ENCODE assay signal across 8 mouse cellular contexts in the genomic region with DNA sequence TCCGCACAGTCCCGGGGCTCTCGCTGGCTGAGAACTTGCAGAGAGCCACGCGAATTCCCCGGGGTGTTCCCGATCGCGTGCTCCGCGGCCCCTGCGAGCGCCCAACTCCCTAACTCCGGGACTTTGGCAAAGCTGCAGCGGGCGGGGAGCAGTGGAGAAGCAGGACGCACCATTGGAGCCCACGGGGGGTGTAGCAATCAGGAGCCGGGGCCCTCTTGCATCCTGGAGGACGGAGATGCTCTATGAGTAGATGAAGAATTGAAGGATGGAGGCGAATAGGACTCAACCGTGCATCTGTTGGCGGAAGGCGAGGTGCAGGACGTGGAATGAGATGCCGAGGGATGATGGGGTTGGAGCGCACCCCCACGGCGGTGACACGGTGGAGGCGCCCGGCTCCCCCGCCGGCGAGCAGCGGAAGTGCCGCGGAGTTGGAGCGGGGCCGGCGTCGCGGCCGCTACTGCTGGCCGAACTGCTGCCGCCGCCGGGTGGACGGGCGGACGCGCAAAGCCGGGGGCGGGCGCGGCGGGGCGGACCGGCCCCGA. TPM values are rescaled to one million over a fixed set of nuclear protein-coding genes. Genes with fewer than 3 reads are reported as not detected.
DNase-seq lines count a peak whose midpoint lies in the region; ATAC-seq lines count a peak whose summit lies in the region.

A gene (plus strand): TSS at position 425 of the 542 bp plus-strand sequence.

- DNase-seq in adrenal gland, postnatal 10 days: peak; percentile 93
- peak; percentile 89 for DNase-seq in embryonic facial prominence, embryonic 10.5 days (ENCODE audit: low spot score)
- no peak for DNase-seq in gonadal fat pad, adult 2 months (ENCODE audit: low read depth)
- DNase-seq in left cerebral cortex, postnatal 36 days (ENCODE audit: low spot score in 2 of 2): peak; percentile 85 to 88
- DNase-seq in midbrain, embryonic 10.5 days (ENCODE audit: low spot score): peak; percentile 88
- DNase-seq in right cerebral cortex, postnatal 36 days (ENCODE audit: low spot score in 2 of 2): peak; percentile 62 to 64
- DNase-seq in urinary bladder, postnatal 4 days (ENCODE audit: low spot score in 2 of 2): peak; percentile 83 to 84

- H3K4me1 ChIP-seq in embryonic facial prominence, embryonic 10.5 days: peaks cover 57% of the 10 kb centered on the region
- H3K4me1 ChIP-seq in intestine, embryonic 16.5 days (ENCODE audit: control insufficient read depth, insufficient read depth, low read length): peaks cover 11% of the 10 kb centered on the region; the same call in 1 of the 2 replicates
- peaks cover 60% of the 10 kb centered on the region for H3K4me1 ChIP-seq in midbrain, embryonic 10.5 days

- H3K4me3 ChIP-seq in embryonic facial prominence, embryonic 10.5 days: peak within 1 kb of the TSS; percentile 78
- peak within 1 kb of the TSS; percentile 90 for H3K4me3 ChIP-seq in intestine, embryonic 16.5 days (ENCODE audit: low read length)
- H3K4me3 ChIP-seq in midbrain, embryonic 10.5 days: peak within 1 kb of the TSS; percentile 74

- peak within 1 kb of the TSS; percentile 94 for H3K27ac ChIP-seq in embryonic facial prominence, embryonic 10.5 days (replicated peaks)
- H3K27ac ChIP-seq in intestine, embryonic 16.5 days (ENCODE audit: low read length): peak within 1 kb of the TSS; percentile 73
- H3K27ac ChIP-seq in midbrain, embryonic 10.5 days (replicated peaks): peak within 1 kb of the TSS; percentile 98

- peak; percentile 95 for ATAC-seq in intestine, embryonic 16.5 days

- intact Hi-C loops in left cerebral cortex, postnatal 36 days (cut with DNase I): loop anchor here (2.0 to 5.0 kb wide), 2 partner anchors 37 to 96 kb away; no protein-coding TSS in a partner anchor

- peak within 1 kb of the TSS; percentile 96 for H3K9ac ChIP-seq in intestine, embryonic 16.5 days (ENCODE audit: low read depth, low read length)

- peak within 1 kb of the TSS; percentile 79 for H3K4me2 ChIP-seq in intestine, embryonic 16.5 days (ENCODE audit: low read depth, low read length)

- H3K9me3 ChIP-seq in embryonic facial prominence, embryonic 10.5 days: no peaks in the 10 kb centered on the region
- H3K9me3 ChIP-seq in intestine, embryonic 16.5 days (ENCODE audit: control insufficient read depth, low read length): no peaks in the 10 kb centered on the region
- H3K9me3 ChIP-seq in midbrain, embryonic 10.5 days (replicated peaks): no peaks in the 10 kb centered on the region

- peaks cover 5% of the 10 kb centered on the region; the same call in 1 of the 2 replicates for H3K36me3 ChIP-seq in embryonic facial prominence, embryonic 10.5 days (replicated peaks)
- no peaks in the 10 kb centered on the region for H3K36me3 ChIP-seq in intestine, embryonic 16.5 days (ENCODE audit: control insufficient read depth, insufficient read depth, low read length)
- H3K36me3 ChIP-seq in midbrain, embryonic 10.5 days: peaks cover 6% of the 10 kb centered on the region

- under 1% methylated on average over 60 of the region's 60 CpGs for WGBS in embryonic facial prominence, embryonic 10.5 days
- under 1% methylated on average over 57 of the region's 60 CpGs for WGBS in intestine, embryonic 16.5 days
- WGBS in midbrain, embryonic 10.5 days: under 1% methylated on average over 54 of the region's 60 CpGs

- H3K27me3 ChIP-seq in embryonic facial prominence, embryonic 10.5 days (replicated peaks; ENCODE audit: low read depth, poor library complexity, severe bottlenecking): peaks cover 5% of the 10 kb centered on the region; the same call in 1 of the 2 replicates
- H3K27me3 ChIP-seq in intestine, embryonic 16.5 days (replicated peaks; ENCODE audit: control insufficient read depth, insufficient read depth, low read length): no peaks in the 10 kb centered on the region
- peaks cover 25% of the 10 kb centered on the region for H3K27me3 ChIP-seq in midbrain, embryonic 10.5 days (ENCODE audit: low read depth, poor library complexity, severe bottlenecking)

RNA-seq across cellular contexts. Expression of the gene that starts here (rescaled TPM):
- total RNA-seq in adrenal gland, postnatal 10 days (2021): 10 to 100 TPM; 31.7 to 33.5 TPM
- polyA plus RNA-seq in embryonic facial prominence, embryonic 10.5 days (2016; fragmentation: Nextera tagmentation; extraction: Ambion mirVana): 18.8 and 20.1 TPM in 2 replicates
- polyA plus RNA-seq in gonadal fat pad, adult 2 months (2012; rRNA removed): 31.9 and 32.3 TPM in 2 replicates
- 16.9 and 17.8 TPM in 2 replicates for polyA plus RNA-seq in intestine, embryonic 16.5 days (2015; fragmentation: Nextera tagmentation; extraction: Ambion mirVana)
- total RNA-seq in left cerebral cortex, postnatal 36 days (2021): 1 to 10 TPM; 6.3 to 8.1 TPM
- polyA plus RNA-seq in midbrain, embryonic 10.5 days (2016; fragmentation: Nextera tagmentation; extraction: Ambion mirVana): 28.1 and 30.7 TPM in 2 replicates
